Mouse (Mus musculus): ENCODE measurements at regions not wholly inside any gene's neighbourhood (a gene's known extent, or its start where the extent isn't known, plus 50 kb on each side); places are given as distances from the start of the nearest gene placed in this dataset.

DNA sequence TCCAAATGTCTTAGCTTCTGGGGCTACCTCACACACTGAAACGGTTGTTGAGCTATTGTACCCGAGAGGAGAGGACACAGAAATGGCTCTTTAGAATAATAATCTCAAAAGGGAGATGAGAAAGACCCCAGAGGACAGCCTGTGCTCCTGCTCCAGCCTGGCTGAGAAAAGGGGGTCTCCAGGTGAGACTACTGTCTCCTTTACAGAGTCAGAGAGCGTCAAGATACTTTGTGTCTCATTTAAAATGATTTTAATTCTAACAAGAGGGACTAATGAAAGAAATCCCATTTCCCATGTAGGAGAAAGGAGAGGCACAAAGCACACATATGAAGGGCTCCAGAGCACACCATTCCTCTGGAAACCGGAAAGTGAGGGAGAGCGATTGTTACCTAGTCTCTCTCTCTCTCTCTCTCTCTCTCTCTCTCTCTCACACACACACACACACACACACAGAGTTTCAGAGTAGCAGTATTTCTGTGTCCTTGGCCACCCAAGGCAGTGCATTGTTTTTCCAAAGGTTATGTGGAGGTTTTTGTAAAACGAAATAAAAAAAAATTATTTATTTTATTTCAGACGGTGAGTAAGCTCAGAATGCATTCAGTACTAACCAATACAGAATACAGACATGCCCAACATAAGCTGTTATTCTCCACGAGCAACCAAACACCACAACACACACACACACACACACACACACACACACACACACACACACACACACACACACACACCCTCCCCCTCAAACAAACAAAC, 215.6 kb upstream of the Ubash3b start:
- in situ Hi-C loops (cut with MboI), result no loop called here

DNA sequence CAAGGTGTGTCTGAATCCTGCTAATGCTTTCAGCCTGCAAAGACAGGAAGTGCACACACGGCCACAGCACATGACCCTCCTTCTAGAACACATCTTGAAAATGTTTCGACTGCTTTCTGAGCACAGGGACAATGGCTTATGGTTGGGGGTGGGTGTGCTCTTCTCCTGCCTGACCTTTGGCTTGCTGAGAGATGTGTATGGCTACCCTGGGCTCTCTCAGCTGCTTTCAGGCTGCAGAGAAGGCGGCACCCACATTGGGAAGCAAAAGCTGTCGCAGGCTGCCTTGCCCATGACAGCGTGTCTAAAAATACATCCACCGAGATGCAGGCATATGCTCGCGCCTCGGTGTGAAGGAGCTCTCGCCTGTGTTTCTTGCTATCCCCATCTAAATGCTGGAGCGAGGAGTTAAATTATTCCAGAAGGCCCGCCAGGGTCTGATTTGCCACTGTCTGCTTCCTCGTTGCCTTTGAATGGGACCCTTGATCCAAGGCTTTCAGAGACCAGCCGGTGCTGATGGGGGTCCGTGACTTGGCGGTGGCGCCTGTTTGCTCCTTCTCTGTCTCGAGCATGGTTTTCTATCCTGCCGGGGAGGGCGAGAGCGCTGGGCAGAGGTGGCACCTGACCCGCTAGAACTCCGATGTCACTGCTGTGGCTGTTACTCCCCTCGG, 214.6 kb upstream of the Ubash3b start:
- in situ Hi-C loops (cut with MboI), result no loop called here

DNA sequence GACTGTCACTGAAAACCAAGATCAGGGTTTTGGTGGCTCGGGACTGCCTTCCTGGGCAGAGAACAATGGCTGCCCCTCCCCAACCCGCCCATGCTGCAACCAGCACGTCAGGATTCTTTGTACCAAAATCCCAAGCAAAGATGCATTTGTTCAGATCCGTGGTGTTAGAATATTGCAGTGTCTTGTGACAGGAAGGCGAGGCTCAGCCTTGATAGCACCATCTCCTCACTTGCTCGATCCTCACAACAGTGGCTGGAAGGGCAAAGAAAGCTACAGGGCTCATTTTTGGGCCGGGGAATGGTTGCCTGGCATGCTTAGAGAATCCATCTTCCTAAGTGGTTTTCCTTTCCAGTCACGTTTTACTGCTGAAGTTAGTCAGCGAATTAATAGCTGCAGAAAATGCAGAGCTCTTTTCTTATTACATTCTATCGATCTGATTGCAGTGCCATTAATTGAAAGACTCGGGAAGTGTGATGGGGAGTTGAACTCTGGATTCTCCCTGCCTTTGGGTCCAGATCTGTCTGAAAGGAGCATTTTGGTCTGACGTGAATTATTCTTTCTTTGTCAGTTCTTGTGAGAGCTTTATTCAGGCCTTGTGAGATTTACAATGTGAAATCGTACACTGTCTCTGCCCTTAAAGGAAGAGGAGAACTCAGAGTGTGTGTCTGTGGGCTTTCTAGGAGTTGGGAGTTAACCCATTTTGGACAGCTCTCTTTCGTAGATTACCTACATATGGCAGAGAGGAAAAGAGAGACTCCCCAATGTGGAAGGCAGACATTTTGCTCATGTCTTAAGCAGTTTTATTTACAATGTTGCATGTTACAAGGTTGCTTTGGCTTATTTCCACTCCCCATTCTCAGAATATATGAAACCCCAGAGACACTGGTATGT, 213.3 kb upstream of the Ubash3b start:
- in situ Hi-C loops (cut with MboI), result no loop called here

DNA sequence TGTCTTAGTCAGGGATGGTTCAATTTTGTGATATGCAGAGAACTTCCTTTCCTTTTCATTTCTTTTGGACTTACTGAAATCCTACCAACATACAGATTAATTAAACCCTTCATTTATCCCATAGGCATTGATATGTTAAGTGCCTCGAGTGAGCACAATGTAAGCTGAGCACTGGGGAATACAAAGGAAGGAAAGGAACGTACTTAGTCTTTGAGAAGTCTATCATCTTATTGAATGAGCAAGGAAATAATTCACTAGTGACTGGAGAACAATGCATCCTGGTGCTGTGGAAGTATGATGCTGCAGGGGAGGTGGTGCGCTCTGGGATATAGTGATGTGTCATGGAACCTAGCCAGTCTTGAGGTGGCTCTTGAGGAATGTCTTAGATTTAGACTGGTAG, 204.9 kb upstream of the Ubash3b start:
- in situ Hi-C loops (cut with MboI), result no loop called here

DNA sequence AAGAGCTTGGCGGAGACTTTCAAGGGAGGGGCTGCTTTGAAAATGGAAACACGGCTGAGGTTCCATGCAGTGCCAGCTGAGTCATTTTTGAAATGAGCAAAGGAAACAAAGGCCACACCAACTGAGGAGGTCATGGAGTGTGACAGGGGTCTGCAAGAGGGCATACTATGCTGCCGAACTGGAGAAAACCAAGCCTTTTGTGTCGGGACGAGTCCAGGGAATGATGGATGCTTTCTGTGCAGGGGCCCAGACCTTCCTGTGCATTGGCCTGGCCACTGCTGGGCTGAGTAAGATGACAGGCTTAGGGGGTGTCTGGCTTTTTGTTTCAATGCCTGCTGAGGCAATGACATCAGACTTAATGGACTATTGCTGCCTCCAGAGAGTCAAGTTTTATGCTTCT, 203.8 kb upstream of the Ubash3b start:
- in situ Hi-C loops (cut with MboI), result no loop called here

DNA sequence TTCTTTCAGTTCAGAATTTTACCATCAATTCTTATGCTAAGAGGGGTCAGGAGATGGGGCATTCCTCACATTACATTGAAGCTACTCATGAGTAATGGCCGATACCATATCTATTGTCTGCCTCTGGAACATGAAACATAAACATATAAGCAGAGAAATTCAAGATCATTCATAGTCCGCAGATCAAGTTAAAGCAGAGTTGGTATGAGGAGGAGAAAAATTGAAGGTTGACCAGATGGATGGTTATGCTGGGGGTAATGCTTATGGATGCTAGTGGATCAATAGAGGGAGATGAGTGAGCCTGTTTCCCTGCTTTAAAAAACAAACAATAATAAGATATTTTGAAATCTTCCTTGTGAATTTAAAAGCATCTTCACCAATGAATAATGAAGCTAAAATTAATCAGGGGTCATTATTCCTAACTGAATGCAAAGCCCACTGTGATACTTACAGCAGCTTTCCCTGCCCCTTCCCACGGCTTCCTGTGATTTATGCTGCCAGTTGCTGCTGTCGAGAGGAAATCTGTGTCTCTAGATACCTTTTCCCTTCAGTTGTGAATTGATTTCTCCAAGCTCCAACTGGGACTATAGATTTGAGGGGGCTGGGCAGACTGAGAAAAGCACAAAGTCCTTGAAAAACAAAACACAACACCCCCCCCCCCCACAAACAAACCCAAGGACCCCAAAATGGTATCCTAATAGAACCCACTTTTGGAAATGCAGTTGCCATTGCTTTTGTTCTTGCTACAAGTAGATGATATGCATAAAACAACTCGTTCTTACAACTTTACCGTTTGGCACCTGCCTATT, 203.1 kb upstream of the Ubash3b start:
- in situ Hi-C loops (cut with MboI), result no loop called here

DNA sequence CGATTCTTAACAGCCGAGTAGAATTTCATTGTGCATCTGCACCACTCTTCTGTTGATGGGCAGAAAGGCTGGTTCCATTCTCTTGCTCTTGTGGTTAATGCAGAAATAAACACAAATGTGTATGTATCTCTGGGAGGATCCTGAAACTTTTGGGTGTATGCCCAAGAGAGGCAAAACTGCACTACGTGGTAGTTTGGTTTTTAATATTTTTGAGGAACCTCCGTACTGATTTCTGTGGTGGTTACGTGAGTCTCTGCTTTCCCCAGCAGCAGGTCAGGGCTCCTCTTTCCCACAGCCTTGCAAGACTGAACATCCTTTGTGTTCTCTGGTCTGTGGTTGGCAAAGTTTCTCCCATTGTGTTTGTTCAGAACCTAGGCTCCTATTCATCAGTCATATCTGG, 198.9 kb upstream of the Ubash3b start:
- in situ Hi-C loops (cut with MboI), result no loop called here

DNA sequence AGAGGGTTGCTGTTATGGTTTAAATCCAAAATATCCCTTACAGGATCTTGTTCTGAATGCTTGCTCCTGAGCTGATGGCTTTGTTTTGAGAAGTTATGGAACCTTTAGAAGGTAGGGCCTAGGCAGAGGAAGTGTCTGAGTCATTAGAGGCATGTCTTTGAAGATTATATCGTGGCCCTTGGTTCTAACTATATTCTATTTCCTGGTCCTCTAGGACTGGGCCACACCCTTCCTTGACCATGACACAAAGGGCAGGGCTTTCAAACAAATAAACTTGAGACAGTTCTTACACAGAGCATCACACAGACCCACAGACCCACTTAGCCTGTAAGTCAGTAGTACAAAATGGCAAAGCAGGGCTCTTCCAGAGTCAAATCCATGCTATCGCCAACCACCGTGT, 197.8 kb upstream of the Ubash3b start:
- in situ Hi-C loops (cut with MboI), result no loop called here

DNA sequence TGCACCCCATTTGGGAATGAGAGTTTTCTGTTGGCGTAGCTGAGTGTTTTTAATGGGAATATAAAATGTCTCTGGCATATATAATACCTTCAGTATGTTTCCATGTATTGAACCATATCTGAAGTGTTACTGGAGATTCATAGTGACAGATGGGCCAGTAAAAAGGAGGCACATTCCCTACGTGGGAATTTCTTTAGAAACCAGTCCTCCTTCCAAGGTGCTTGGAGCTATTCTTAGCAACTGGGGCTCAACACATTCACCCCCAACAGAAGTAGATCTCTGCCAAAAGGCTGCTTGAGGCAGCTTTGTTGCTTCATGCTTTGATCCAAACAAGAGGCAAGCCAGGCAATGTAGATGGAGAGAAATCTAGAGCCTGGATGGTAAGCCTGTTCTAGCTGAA, 183.8 kb upstream of the Ubash3b start:
- in situ Hi-C loops (cut with MboI), result no loop called here

DNA sequence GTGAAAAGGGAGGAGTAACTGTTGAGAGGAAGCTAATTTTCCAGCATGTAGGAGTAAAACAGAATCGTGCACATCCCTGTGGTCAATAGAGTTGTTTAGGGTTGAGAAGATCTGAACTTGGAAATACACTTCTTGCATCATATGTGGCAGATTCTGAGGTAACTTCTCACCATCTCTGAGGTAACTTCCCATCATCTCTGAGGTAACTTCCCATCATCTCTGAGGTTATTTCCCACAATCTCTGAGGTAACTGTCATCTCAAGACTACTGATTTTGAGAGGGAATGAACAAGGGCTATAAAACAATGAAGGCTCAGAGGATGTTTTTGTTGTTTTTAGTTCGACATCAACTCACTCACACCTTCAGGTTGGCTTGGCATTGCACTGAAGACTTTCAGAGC, 175.9 kb upstream of the Ubash3b start:
- in situ Hi-C loops (cut with MboI), result no loop called here

DNA sequence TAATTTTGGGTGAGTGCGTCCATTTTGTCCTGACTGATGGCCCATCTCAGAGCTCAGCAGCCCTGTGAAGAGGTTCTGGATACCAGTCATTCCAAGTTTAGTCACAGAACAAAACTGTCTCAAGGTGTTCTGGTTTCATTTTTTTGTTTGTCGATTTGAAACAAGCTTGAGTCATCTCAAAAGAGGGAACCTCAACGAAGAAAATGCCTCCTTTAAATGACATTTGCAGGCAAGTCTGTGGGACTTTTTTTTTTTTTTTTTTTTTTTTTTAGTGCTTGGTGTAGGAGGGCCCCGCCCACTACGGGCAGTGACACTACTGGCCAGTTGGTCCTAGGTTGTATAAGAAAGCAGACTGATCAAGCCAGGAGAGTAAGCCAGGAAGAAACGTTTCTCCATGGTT, 175.3 kb upstream of the Ubash3b start:
- in situ Hi-C loops (cut with MboI), result no loop called here

DNA sequence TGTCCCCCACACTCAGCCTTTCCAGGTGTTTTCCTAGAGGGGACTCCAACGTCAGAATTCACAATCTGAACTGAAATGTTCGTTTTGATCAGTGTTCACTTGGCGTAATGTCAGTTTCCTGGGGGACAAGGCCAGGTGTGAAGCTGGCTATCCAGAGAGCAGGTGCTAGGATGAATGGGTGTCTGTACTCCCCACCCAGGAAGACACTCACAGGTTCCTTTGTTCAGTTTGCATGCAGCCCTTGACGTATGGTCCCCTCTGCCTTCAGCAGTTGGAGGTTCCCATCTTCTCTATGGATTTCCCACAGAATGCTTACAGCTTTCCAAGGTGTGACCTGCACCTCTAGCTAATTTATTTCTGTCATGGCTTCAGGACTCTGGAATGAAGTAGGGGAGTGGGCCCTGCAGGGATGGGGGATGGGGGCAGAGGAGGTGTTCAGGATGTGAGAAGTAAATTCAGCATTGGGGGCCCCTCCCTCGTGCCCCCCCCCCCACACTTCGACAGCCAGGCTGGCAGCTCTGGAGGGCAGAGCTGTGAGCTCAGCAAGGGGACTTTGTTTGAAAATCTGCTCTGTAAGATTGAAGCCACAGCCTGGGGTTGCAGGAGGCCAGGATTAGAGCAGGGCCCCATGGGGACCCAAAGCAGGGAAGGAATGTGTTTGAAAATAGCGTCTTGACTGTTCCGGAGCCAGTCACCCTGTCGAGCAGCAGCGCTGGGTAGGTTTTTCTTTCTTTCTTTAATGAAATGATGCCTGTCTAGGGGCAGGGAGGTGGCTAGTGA, 173.2 kb upstream of the Ubash3b start:
- in situ Hi-C loops (cut with MboI), result no loop called here

DNA sequence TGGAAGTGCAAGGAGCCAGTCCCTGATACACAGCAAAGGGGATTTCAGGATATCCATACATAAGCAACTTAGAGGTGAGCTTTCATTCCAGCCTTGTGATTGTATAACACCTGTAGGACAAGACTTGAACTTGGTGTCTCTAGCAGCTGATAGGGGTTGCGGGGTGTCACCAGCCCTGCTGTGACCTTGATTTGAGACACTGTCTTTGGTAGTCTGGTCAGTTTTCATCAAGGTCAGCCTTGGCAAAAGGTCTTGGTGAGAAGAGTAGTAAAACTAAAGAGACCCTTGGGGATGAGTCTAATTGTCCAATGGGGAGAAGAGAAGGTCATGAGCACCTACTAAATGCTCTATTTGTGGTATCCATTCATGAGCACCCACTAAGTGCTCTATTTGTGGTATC, 172.0 kb upstream of the Ubash3b start:
- in situ Hi-C loops (cut with MboI), result no loop called here

DNA sequence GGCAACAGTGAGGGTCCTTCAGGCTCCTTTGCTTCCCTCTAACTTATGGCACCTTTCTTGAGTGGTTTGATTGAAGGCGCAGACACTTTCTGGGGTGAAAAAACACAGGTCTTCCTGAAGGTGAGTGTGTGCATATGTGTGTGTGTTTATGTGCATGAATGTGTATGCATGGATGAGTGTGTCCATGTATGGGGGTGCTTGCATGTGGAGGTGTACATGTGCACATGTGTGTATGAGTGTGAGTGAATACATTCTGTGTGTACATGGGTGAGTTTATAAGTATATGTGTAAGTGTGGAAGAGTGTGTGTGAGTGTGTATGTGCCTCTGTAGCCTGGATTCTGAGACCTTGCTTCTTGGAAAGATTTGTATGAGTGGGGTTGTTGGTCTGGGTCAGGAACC, 167.5 kb upstream of the Ubash3b start:
- in situ Hi-C loops (cut with MboI), result no loop called here

DNA sequence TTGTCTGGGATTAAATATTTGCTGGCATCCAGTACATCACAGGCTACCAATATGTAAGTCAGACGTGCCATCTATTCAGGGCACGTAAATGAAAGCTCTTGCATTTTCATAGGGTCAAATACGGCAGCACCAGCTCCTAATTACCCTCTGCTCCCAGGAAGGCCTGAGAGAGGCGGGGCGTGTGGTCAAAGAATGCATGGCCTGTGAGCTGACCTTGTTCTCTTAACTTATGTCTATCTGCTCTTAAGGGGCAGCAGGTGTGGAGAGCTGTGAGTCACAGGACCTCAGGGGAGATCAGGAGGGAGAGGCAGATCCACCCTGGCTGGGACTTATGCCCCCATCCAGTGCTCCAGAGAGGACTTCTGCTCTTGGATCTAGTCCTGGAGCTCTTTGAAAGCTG, 167.0 kb upstream of the Ubash3b start:
- in situ Hi-C loops (cut with MboI), result no loop called here

DNA sequence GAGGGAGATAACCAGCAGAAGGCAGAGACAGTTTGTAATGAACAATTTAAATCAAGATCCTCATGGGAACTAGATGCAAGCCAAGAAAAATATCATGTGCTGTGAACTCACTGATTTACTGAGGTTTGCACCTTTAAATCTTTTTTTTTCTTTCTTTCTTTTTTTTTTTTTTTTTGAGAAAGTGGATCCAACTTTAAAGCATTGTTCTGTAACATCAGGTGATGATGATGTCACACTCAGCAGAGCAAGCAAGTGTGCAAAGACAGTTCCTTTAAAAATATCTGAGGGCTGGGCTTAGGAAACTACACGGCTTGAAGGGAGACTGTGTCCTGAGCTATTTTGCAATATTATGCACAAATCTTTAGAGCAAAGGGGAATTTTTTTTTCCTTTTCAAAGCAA, 166.6 kb upstream of the Ubash3b start:
- in situ Hi-C loops (cut with MboI), result no loop called here

DNA sequence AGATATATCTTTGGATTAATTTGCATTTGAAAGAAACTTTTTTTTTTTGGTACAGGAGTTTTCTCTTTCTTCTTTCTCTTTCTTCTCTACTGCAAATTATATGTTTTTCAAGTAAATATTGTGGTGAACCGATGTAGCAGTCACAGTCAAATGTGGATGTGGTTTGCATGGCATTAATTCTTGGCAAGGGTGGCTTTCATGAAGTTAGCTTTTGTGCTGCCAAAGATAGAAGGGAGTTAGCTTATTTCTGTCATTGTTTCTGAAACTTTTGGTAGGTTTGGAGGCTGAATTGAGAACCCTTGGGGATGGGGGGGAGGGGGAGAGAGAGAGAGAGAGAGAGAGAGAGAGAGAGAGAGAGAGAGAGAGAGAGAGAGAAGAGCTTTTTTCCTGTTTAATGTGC, 166.1 kb upstream of the Ubash3b start:
- in situ Hi-C loops (cut with MboI), result no loop called here

DNA sequence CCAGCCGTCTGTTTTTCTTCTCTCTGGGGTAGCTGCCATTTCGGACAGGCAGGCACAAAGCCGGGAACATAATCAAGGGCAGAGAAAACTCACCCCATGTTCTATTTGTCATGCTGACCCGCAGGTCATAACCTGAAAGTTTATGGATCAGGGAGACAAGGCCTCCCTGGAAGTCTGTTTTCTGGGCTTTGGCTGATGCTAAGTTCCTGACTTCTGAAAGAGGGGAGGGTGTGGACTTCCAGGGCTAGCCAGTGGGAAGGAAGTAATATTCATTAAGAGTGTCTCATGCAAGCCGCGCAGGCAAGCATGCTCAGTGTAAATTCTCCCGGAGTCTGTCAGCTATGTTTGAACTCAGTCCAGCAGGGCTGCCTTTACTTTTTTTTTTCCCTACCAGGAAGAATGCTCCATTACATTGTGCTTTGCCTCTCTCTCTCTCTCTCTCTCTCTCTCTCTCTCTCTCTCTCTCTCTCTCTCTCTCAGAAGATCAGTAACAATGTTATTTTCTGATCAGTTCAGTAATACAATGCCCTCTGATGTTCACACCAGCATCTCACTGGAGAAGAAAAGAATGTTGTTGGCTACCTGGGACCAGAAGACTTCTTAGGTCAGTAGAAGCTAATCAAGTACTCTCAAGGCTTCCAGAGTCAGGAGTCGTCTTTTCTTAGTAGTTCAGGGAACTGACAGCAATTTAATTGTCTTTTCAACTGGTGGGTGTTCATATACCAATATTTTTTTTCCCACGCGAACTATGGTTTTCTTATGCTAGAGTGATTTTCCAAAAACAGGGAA, 165.5 kb upstream of the Ubash3b start:
- in situ Hi-C loops (cut with MboI), result no loop called here

DNA sequence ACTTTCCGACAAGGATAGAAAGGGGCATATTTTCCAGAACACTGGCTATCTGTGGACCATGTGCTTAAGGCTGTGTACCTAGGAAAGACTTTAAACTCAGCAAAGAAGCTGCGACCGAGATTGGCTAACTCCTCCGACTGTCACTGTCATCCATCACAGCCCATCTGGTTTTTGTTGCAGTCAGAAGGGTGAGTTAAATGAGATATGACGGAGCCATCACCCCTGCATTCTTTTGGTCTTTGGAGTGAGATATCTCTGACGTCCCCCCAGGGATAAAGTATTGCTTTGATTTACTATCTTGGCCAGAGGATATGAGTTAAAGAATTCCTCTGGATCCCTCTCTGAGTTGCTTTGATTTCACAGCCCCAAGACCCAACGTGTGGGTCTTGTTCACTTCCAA, 160.0 kb upstream of the Ubash3b start:
- in situ Hi-C loops (cut with MboI), result no loop called here

DNA sequence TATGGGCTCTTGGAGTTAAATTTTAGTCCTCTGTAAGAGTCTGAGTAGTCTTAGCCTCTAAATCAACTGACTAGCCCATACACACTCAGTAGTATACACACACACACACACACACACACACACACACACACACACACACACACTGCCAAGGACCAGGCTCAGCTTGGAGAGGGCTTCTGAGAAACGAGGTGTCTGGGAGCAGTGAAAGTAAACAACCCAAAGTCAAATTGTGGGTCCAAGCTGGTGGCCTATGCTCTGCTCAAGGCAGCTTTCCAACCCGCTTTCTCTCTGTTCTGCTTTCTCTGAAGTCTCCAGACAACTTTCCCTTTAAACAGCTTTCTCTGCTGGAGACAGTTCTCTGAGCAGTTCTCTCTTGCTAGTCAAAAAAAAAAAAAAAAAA, 157.6 kb upstream of the Ubash3b start:
- in situ Hi-C loops (cut with MboI), result no loop called here
